Mouse (Mus musculus): ENCODE measurements around the gene Rnf31.

- TF ChIP-seq POLR2A (IDR thresholded peaks at IDR 0.05; ENCODE audit: control insufficient read depth in 1 of 2, insufficient read depth in 1 of 2, low read depth in 1 of 2, low read length in 2 of 2, poor library complexity in 1 of 2) (no peak), EP300 (IDR thresholded peaks at IDR 0.05; ENCODE audit: low read depth in 1 of 2, low read length in 2 of 2) (peak; percentile 88 to 92), E2F4 (IDR thresholded peaks at IDR 0.05; ENCODE audit: borderline replicate concordance, low read depth, low read length) (no peak), MAX (IDR thresholded peaks at IDR 0.05; ENCODE audit: low read length) (no peak), SIN3A (IDR thresholded peaks at IDR 0.05; ENCODE audit: low read length) (no peak), RCOR1 (IDR thresholded peaks at IDR 0.05; ENCODE audit: low read depth, low read length) (peak; percentile 87), UBTF (IDR thresholded peaks at IDR 0.05; ENCODE audit: borderline replicate concordance, insufficient read depth, low read depth, low read length) (no peak), POLR2AphosphoS2 (IDR thresholded peaks at IDR 0.05; ENCODE audit: low read length) (no peak), CTCF (IDR thresholded peaks at IDR 0.05 in 2 of 3, conservative IDR thresholded peaks at IDR 0.05 in 1 of 3; ENCODE audit: control insufficient read depth in 1 of 3, insufficient read depth in 1 of 3, low read depth in 2 of 3, low read length in 3 of 3, poor library complexity in 1 of 3, severe bottlenecking in 1 of 3) (no peak), HCFC1 (IDR thresholded peaks at IDR 0.05; ENCODE audit: low read depth, low read length) (peak; percentile 18; the same call in 1 of the 2 replicates), NELFE (IDR thresholded peaks at IDR 0.05; ENCODE audit: low read depth, low read length) (no peak)
Measured at GRCm38 (mm10) chr14:55558740-55559448, 32.6 kb upstream of the Rnf31 start.
